Mouse (Mus musculus) stomach, postnatal 0 days (tissue): ENCODE results near the gene Prdx3.

ENCODE experiments used
- CTCF ChIP-seq: IDR thresholded peaks from 2 replicates; pipeline ENCODE4 v1.5.1; 2016; ENCODE audit warnings: antibody characterized with exemption, low read depth, mild to moderate bottlenecking, moderate library complexity
- EP300 ChIP-seq: optimal IDR thresholded peaks from 2 replicates; pipeline ENCODE3; 2016; ENCODE audit warnings: antibody characterized with exemption

- TF ChIP-seq EP300 (no peak), CTCF (peak; percentile 88)
Observed at GRCm38 (mm10) chr19:60837747-60838146, 36.6 kb downstream of the Prdx3 start.
